Comparison of ENCODE assay signal across 27 mouse cellular contexts in genomic region chr10:93320148-93320547, GRCm38 (mm10). TPM values are rescaled to one million over a fixed set of nuclear protein-coding genes. Genes with fewer than 3 reads are reported as not detected.
DNase-seq lines count a peak whose midpoint lies in the region; ATAC-seq and TF ChIP-seq lines count a peak whose summit lies in the region.
"Had no signal": no experiment of that assay in that cellular context is flagged by ENCODE, and none has a peak within 500 bp of the region (broad histone marks: within the 10 kb centered on the region; RNA-seq: fewer than 3 reads in every experiment).

No protein-coding gene starts in this region.

- intact Hi-C loops in heart, adult 2 months (cut with DNase I) = no loop called here

- no peak for TF ChIP-seq POLR2A in heart, adult 2 months (IDR thresholded peaks at IDR 0.05; ENCODE audit: insufficient read depth, low read depth, low read length)
- TF ChIP-seq POLR2A in lung, adult 2 months (IDR thresholded peaks at IDR 0.05; ENCODE audit: borderline replicate concordance, extremely low read depth, low read depth, low read length) = no peak

- peak overlapping the region; percentile 71 for H3K27ac ChIP-seq in heart, adult 2 months
- no peak overlapping the region for H3K27ac ChIP-seq in heart, embryonic 10.5 days
- H3K27ac ChIP-seq in kidney, embryonic 14.5 days (ENCODE audit: low read depth, low read length) = no peak overlapping the region
- no peak overlapping the region for H3K27ac ChIP-seq in midbrain, embryonic 13.5 days
- H3K27ac ChIP-seq: embryonic facial prominence, embryonic 12.5 days; forebrain, embryonic 10.5 days; forebrain, embryonic 15.5 days; heart, embryonic 15.5 days; left cerebral cortex, adult 2 months; limb, embryonic 12.5 days; liver, embryonic 15.5 days; lung, embryonic 15.5 days; midbrain, embryonic 10.5 days; stomach, postnatal 0 days had no signal

- H3K9me3 ChIP-seq in heart, embryonic 10.5 days = no peaks in the 10 kb centered on the region
- peaks cover 3% of the 10 kb centered on the region; the same call in 1 of the 2 replicates for H3K9me3 ChIP-seq in kidney, embryonic 14.5 days (ENCODE audit: control insufficient read depth, low read length)
- no peaks in the 10 kb centered on the region for H3K9me3 ChIP-seq in midbrain, embryonic 13.5 days
- H3K9me3 ChIP-seq: embryonic facial prominence, embryonic 12.5 days; forebrain, embryonic 10.5 days; forebrain, embryonic 15.5 days; heart, embryonic 15.5 days; limb, embryonic 12.5 days; liver, embryonic 15.5 days; lung, embryonic 15.5 days; midbrain, embryonic 10.5 days had no signal

- TF ChIP-seq CTCF in heart, adult 2 months (IDR thresholded peaks at IDR 0.05) = no peak
- no peak for TF ChIP-seq CTCF in lung, adult 2 months (IDR thresholded peaks at IDR 0.05; ENCODE audit: insufficient read depth, low read length)

- ATAC-seq in kidney, embryonic 14.5 days (ENCODE audit: low FRiP score, low TSS enrichment) = no peak
- no peak for ATAC-seq in midbrain, embryonic 13.5 days
- ATAC-seq: CD4-positive, CD25-positive, alpha-beta regulatory T cell, adult 4 months; forebrain, embryonic 15.5 days; intestine, embryonic 16.5 days; midbrain, embryonic 16.5 days had no signal

- no peak for TF ChIP-seq EP300 in heart, adult 2 months (IDR thresholded peaks at IDR 0.05; ENCODE audit: insufficient read depth, low read depth, low read length)

- no peak overlapping the region for H3K4me2 ChIP-seq in kidney, embryonic 14.5 days (replicated peaks; ENCODE audit: low read depth, low read length)
- H3K4me2 ChIP-seq in midbrain, embryonic 13.5 days (replicated peaks) = no peak overlapping the region
- H3K4me2 ChIP-seq: embryonic facial prominence, embryonic 12.5 days; forebrain, embryonic 15.5 days; heart, embryonic 15.5 days; limb, embryonic 12.5 days; liver, embryonic 15.5 days; lung, embryonic 15.5 days had no signal

- no peak for DNase-seq in heart, adult 2 months
- no peak for DNase-seq in heart, embryonic 10.5 days (ENCODE audit: low spot score)
- peak; percentile 42 for DNase-seq in kidney, postnatal 14 days
- DNase-seq in lung, postnatal 25 days (ENCODE audit: low spot score) = peak; percentile 45
- DNase-seq in lung, adult 2 months = no peak
- peak; percentile 22 for DNase-seq in gonadal fat pad, adult 2 months (ENCODE audit: low read depth)
- DNase-seq: cerebellum, adult 8-10 months; cerebellum, postnatal 25 days; embryo, embryonic 11 days; right cerebral cortex, postnatal 4 days; thymus, adult 18-20 months; thymus, postnatal 25 days had no signal

- H3K4me1 ChIP-seq in heart, adult 2 months (ENCODE audit: control insufficient read depth, insufficient read depth, low read length) = peaks cover 11% of the 10 kb centered on the region
- H3K4me1 ChIP-seq in heart, embryonic 10.5 days = 0 out of 2 replicates have a peak, but pooled peaks cover 7% of the 10 kb centered on the region
- no peaks in the 10 kb centered on the region for H3K4me1 ChIP-seq in kidney, embryonic 14.5 days (ENCODE audit: control insufficient read depth, insufficient read depth, low read length)
- peaks cover 7% of the 10 kb centered on the region for H3K4me1 ChIP-seq in lung, adult 2 months (ENCODE audit: control insufficient read depth, insufficient read depth, low read length)
- H3K4me1 ChIP-seq in midbrain, embryonic 13.5 days (replicated peaks) = no peaks in the 10 kb centered on the region
- H3K4me1 ChIP-seq: forebrain, embryonic 15.5 days; heart, embryonic 15.5 days; liver, embryonic 15.5 days; lung, embryonic 15.5 days; midbrain, embryonic 10.5 days had no signal

- peaks cover 9% of the 10 kb centered on the region for H3K36me3 ChIP-seq in heart, adult 2 months (ENCODE audit: control insufficient read depth, insufficient read depth, low read length)
- H3K36me3 ChIP-seq in heart, embryonic 10.5 days = no peaks in the 10 kb centered on the region
- H3K36me3 ChIP-seq in kidney, embryonic 14.5 days (ENCODE audit: control insufficient read depth, insufficient read depth, low read length) = no peaks in the 10 kb centered on the region
- H3K36me3 ChIP-seq in midbrain, embryonic 13.5 days = no peaks in the 10 kb centered on the region
- H3K36me3 ChIP-seq: embryonic facial prominence, embryonic 12.5 days; forebrain, embryonic 10.5 days; forebrain, embryonic 15.5 days; heart, embryonic 15.5 days; limb, embryonic 12.5 days; liver, embryonic 15.5 days; lung, embryonic 15.5 days; midbrain, embryonic 10.5 days had no signal

- WGBS in heart, adult 2 months = 61% methylated on average over 4 of the region's 4 CpGs
- WGBS in heart, embryonic 10.5 days = 74% methylated on average over 4 of the region's 4 CpGs
- WGBS in kidney, embryonic 14.5 days = 66% methylated on average over 4 of the region's 4 CpGs
- 56% methylated on average over 4 of the region's 4 CpGs for WGBS in lung, adult 2 months
- WGBS in midbrain, embryonic 13.5 days = 72% methylated on average over 4 of the region's 4 CpGs

- no peak overlapping the region for H3K4me3 ChIP-seq in heart, adult 2 months
- H3K4me3 ChIP-seq in heart, embryonic 10.5 days = no peak overlapping the region
- H3K4me3 ChIP-seq in kidney, embryonic 14.5 days (ENCODE audit: low read length) = no peak overlapping the region
- H3K4me3 ChIP-seq in lung, adult 2 months (replicated peaks; ENCODE audit: extremely low read depth, low read depth, low read length) = no peak overlapping the region
- H3K4me3 ChIP-seq in midbrain, embryonic 13.5 days (replicated peaks) = no peak overlapping the region
- H3K4me3 ChIP-seq: embryonic facial prominence, embryonic 12.5 days; forebrain, embryonic 10.5 days; forebrain, embryonic 15.5 days; heart, embryonic 15.5 days; left cerebral cortex, adult 2 months; limb, embryonic 12.5 days; liver, embryonic 15.5 days; lung, embryonic 15.5 days; midbrain, embryonic 10.5 days had no signal

- no peak overlapping the region for H3K9ac ChIP-seq in heart, adult 2 months (ENCODE audit: low read depth, low read length)
- H3K9ac ChIP-seq in kidney, embryonic 14.5 days (ENCODE audit: low read depth, low read length) = no peak overlapping the region
- H3K9ac ChIP-seq in midbrain, embryonic 13.5 days (replicated peaks) = no peak overlapping the region
- H3K9ac ChIP-seq: embryonic facial prominence, embryonic 12.5 days; forebrain, embryonic 15.5 days; heart, embryonic 15.5 days; limb, embryonic 12.5 days; liver, embryonic 15.5 days; lung, embryonic 15.5 days had no signal

- H3K79me2 ChIP-seq in heart, adult 2 months (replicated peaks; ENCODE audit: control insufficient read depth, insufficient read depth, low read length) = no peaks in the 10 kb centered on the region

- H3K27me3 ChIP-seq in heart, adult 2 months (ENCODE audit: control insufficient read depth, insufficient read depth, low read length) = no peaks in the 10 kb centered on the region
- H3K27me3 ChIP-seq in heart, embryonic 10.5 days (ENCODE audit: insufficient read depth, poor library complexity, severe bottlenecking) = no peaks in the 10 kb centered on the region
- no peaks in the 10 kb centered on the region for H3K27me3 ChIP-seq in kidney, embryonic 14.5 days (ENCODE audit: control insufficient read depth, insufficient read depth, low read length)
- H3K27me3 ChIP-seq in midbrain, embryonic 13.5 days = no peaks in the 10 kb centered on the region
- H3K27me3 ChIP-seq: embryonic facial prominence, embryonic 12.5 days; forebrain, embryonic 15.5 days; heart, embryonic 15.5 days; limb, embryonic 12.5 days; liver, embryonic 15.5 days; lung, embryonic 15.5 days had no signal

RNA-seq across cellular contexts. Expression of gene Elk3, which starts 9.2 kb away (rescaled TPM):
- total RNA-seq in heart, adult 2 months (2021) = 10 to 100 TPM; 33.8 to 39.4 TPM
- 31.9 and 32.1 TPM in 2 replicates for polyA plus RNA-seq in heart, adult 2 months (2012; rRNA removed)
- polyA plus RNA-seq in heart, embryonic 10.5 days (2016; fragmentation: Nextera tagmentation; extraction: Ambion mirVana) = 23.6 and 25.9 TPM in 2 replicates
- polyA plus RNA-seq in kidney, embryonic 14.5 days (2014; fragmentation: Nextera tagmentation; extraction: Ambion mirVana) = 43.4 and 49.1 TPM in 2 replicates
- polyA plus RNA-seq in lung, adult 2 months (2012; rRNA removed) = 76.0 and 99.4 TPM in 2 replicates
- polyA plus RNA-seq in gonadal fat pad, adult 2 months (2012; rRNA removed) = 20.7 and 25.0 TPM in 2 replicates
- polyA plus RNA-seq in midbrain, embryonic 13.5 days (2015; fragmentation: Nextera tagmentation; extraction: Ambion mirVana) = 7.7 and 8.5 TPM in 2 replicates

Comparison
In these comparisons a context has a peak if more than half of its experiments do, and no peak if none do; other contexts are left out.
1. DNase-seq: peak in kidney, postnatal 14 days (single experiment), lung, postnatal 25 days (single experiment) and gonadal fat pad, adult 2 months (single experiment); none in heart, adult 2 months (0 of 2), heart, embryonic 10.5 days (single experiment) and lung, adult 2 months (single experiment).